Mouse (Mus musculus) lung, postnatal 10 days (tissue): Measurements from ENCODE around the gene Papss1.

ENCODE experiments used
- DNase-seq: peaks from one replicate; pipeline ENCODE4 v3.0.0; 2021

The Papss1 gene

DNA sequence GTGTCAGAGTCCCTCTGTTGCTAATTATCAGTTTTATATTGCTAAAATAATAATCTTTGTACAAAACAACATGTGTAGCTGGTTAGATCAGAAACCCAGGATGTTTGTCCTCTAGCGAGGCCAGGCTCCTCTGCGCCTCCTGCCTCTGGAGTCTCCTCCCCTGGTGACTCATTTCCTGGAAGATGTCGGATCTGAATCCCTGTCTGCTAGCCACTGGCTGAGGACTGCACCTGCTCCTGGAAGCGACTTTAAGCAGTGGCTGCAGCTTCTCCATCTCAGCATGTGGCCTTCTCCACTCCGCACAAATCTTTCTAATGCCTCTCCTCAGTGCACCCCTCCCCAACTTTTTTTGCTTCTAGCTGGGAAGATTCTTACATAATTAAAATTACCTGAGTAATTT lies 71.6 kb downstream of the Papss1 start:
- DNase-seq = no peak

DNA sequence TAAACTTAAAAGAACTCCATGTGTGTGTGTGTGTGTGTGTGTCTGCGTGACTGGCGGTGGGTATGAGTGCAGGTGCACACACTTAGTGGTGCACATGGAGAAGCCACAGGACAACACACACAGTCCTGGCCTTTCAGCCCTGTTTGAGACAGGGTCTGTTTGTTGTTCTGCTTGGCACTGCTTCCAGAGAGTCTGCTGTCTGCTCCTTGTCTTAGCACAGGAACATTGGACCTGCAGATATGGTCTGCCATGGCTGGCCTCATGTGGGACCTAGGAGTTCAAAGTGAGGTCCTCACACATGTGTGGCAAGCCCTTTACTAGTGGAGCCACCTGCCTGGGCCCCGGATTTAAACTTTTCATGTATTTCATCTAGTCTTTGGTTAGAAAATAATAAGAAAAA lies 72.4 kb downstream of the Papss1 start:
- DNase-seq = no peak

DNA sequence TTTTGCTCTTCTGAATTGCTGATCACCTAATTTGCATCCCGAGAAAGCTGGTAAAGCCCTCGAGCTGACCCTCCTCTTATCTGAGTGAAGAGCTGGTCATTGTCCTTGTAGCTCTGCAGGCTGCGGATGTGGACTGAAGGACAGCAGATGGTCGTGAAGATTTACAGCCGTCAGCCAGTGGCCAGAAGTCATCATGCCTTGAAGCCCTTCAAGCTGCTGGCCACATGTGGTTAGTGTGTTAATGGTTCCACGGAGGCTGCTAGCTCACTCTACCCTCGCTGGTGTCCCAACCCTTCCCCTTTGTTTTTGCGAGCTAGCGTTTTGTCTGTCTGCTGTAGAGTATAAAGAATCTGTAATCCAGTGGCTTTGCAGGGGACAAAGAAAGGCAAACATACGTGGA lies 73.1 kb downstream of the Papss1 start:
- no peak for DNase-seq

DNA sequence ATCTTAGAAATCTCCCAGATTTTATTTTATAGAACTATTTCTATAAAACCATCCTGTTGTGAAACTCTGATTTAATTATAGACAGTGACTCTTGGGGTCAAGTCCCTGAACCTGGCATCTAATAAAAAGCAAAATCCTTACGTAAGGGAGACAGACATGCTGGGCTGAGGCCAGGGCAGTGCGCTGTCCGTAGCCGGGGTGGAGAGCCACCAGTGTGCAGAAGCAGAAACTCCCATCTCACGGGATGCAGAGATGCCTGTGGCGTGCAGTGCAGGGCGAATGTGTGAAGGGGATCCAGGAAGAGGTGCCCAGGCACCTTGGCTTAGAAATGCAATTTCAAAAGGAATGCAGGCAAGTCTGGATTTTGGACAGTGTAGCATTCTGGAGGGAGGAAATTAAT lies 73.6 kb downstream of the Papss1 start:
- DNase-seq = no peak

DNA sequence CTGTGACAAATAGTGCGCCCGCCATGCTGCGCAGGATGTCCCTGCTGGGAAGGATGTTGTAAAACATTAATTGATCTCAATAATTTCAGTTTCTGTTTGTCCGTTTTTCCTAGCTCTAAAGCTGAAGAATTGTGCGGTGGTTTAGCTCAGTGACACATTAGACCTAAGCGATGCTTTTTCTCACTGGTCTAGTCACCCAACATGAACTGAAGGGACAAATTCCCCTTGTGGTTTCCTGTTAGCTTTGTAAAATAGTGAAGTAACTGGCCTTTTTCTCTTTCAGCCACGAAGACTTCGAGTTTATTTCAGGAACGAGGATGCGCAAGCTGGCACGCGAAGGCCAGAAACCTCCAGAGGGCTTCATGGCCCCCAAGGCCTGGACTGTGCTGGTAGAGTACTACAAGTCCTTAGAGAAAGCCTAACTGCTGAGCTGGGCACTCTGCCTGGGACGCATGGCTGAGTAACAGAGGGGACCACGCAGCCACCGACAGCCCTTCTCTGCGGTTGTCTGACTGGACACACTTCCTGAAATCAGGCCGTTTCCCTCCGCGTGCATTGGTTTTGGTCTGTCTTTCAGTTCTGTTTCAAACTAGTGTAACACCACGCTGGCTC lies 78.2 kb downstream of the Papss1 start:
- peak; percentile 7 for DNase-seq

DNA sequence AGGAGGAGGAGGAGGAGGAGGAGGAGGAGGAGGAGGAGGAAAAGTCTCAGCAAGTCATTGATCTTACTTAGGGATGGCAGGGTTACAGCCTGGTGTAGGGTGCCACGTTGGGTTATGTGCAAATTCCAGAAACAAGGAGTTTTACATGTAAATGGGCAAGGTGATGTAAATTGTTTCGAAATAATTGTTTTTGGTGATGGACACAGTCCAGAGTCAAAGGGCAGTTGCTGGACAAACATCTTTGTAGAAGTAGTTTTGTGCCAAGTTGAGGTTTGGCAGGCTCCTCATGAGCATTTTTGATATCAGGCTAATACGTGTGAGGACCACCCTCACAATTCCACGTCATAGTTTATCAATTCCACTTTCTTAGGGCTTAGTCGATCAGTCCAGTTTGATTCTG lies 80.6 kb downstream of the Papss1 start:
- no peak for DNase-seq

DNA sequence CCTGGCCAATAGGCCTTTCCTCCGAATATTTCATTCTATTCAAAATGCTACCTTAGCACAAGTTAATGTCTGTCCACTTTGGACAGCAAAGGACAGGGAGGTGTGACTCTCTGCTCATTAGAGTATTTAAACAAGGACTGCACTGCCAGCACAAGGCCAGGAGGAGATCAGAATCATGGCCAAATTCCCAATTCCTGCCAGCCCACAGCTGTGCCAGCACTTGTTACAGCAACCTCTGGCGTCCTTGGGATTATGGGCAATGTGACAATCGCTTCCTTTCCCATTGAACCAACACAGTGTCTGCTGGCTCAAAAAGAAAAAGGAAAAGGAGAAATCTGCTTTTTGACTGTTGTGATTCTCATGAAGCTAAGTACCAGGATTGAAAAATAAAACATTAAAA lies 89.8 kb downstream of the Papss1 start:
- DNase-seq = no peak

DNA sequence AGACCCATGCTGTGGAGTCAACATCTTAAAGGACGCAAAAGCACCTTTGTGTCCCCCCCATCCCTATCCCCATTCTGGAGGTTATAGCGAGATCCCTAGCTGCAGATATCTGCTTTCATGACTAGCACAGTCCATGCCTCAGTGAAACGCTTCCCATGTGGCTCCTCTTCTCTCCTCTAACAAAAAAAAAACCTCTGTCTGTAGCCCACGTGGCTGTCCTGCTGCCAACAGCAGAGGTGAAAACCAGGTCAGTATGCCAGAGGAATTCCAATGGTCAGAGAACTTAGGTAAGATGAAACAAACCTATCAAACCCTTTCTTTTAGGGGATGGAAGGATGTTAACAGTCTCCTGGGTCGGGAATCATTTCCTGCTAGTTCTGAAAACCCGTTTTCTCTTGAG lies 91.5 kb downstream of the Papss1 start:
- no peak for DNase-seq

DNA sequence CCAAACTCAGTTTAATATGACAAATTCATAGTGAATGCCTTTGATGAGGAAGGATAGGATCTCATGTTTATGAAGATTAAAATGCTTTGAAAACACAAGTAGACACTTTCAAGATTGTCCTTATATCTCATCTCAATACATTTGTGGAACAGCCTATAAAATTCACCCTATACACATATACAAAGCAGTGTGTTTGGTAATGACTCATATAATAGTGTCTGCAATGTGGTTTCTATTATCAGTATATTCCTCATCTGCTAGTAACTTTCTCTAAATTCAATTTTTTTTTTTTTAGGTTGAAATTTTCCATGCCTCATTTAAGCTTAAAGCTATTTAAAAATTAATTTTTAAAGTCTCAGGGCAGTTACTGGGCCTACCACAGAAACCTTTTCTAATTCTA lies 95.6 kb downstream of the Papss1 start:
- no peak for DNase-seq

DNA sequence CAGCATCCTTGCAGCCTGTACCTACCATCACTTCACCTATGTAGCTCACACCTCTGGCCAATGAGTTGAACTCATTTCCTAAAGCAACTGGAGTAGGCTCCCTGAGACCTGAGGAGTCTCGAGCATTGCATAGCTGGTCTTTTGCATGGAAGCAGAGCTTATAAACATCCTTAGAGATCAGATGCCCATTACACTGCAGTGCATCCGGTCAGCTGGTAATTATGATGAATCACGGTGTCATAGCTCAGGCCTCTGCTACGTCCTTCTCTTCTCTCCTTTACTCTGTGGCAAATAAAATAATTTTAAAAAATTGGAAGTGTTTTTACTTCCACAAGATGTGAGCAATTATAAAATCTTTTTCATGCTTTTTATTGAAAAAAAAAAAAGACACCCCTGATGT lies 96.1 kb downstream of the Papss1 start:
- no peak for DNase-seq

DNA sequence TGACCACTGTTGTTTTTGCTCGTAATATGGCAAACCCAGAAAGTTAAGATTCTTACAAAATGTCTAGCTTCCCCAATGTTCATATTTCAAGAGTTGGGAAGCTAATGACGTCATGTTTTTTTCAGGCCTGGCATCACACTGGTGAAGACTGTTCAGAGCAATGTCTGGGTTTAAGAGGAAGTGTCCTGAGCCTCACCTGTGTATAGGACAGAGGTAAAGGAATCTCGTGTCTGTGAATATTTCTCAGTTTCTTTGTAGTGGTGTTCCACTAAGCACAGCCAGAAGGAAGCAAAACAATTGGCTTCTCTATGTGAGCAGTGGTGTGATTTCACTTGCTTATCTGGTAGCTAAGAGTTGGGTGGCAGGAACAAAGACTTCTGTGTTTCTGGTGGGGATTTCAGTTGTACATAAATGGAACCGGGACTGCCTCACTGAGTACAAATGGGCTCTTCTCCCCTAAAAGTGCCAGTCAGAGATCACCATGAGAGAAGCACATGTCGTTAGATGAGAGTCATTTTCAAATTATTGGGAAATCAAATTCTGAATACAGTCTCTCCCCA lies 98.1 kb downstream of the Papss1 start:
- no peak for DNase-seq

DNA sequence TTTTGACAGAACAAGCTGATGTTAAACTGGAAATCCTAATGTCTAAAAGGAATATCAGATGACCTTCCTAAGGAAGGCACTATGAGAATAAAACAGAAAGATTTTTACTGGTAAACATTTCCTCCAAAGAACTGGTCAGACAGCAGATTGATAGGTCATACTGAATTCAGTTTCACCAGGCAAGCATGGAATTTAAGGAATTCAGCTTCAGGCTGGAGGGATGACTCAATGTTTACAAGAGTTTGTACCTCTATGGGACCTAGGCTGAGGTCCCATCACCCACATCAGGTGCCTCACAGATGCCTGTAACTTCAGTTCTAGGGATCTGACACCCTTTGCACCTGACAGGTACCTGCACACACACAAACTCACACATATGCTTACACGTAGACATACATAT lies 105.3 kb downstream of the Papss1 start:
- no peak for DNase-seq

DNA sequence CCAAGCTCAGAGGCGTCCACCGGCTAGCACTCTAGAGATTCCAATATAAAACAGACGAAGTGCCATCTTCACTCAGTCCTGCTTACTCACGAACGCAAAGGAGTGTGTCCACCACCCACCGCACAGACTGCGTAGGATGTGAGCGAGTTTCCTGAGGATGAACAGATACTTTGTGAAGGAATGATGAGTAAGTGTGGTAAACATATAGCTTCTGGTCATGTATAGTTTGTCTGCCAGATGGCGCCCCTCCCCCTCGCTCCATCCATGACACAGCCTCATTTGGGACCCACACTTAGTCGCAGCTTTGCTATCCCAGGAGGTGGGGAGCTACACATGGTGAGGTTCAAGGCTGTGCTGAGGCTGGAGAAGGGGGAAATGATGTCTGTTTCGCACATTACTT lies 121.5 kb downstream of the Papss1 start:
- DNase-seq = no peak

DNA sequence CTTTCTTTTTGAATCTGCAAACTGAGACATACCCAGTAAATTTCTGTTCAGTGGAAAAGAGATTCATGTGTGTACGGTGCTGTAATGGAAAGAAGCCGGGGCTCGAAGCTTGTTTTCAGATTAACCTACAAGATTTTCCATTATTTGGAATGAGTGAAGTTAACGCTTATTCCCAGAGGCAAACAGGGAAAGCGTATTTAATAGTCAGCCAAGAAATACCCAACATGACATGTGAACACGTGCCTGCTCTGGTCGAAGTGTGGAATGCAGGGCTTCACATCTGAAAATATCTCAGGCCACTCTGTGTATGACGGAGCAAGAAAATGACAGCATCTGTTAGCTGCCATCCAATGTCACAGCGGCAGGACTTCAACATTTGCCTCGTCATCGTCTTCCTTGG lies 125.4 kb downstream of the Papss1 start:
- no peak for DNase-seq

DNA sequence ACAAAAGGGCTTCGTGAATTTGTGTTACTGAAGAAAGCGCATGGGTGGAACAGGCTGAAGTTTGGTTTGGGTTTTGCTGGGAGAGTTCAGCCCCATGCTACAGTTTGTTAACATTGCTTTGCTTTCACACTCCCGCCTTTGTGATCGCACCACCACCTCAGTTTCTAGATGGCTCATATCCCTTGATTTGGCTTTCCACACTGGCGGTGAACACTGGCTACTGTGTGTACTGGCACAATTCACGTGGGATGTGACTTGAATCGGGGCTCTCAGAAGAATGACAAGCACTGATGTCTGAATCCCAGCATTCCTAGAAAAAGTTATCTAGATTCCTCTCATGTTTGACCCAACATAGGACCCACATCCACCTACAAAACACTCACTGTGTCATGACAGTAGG lies 126.0 kb downstream of the Papss1 start:
- no peak for DNase-seq

DNA sequence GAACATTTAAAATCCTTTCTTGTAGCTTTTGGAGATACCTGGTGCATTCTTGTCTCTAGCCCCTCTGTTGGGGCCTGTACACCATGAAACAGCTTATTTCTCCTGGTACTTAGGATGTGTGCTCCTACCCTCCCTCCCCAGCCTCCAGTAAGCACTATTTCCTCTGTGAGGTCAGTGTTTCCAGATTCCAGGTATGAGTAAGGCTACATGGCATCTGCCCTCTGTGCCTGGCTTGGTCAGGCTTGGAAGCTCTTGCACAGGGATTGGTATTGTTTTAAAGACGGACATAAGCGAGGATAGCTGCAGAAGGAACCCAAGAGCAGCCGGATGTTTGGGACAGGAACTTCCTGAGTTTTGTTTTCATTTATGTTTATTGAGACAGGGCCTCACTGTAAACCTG lies 126.6 kb downstream of the Papss1 start:
- no peak for DNase-seq
